ENCODE assay signal across 10 mouse cellular contexts in the genomic region with DNA sequence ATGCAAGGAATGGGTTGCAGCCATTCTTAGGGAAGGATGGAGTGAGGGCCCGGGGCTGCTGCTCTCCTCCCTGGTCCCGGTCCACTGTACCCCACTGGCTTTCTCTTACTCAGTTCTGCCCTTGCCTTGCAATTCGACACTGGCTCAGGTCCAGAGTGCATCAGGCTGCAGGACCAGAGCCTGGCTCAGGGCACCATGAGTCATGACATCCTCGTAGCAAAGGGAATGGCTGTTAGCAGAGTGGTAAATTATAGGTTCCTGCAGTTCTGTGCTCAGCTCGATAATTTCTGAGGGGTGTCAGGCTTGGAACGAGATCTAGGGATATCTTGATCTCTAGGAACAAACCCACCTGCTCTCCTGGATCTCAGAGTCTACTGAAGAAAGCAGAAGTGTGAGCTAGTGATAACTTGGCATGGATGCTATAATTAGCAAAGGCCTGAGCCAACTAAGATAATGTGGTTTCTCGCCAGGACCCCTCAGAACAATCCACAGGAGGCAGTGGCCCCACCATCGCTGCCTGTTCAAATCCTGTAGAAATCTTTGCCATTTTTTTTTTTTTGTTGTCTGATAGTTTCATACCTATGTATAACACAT.
A peak's percentile ranks its signal among the peaks of the same experiment; 100 is the strongest.
DNase-seq lines count a peak whose midpoint lies in the region; ATAC-seq lines count a peak whose summit lies in the region.
"Had no signal": no experiment of that assay in that cellular context is flagged by ENCODE, and none has a peak within 500 bp of the region (broad histone marks: within the 10 kb centered on the region; RNA-seq: fewer than 3 reads in every experiment).

No protein-coding gene starts in this region.

- peaks cover 20% of the 10 kb centered on the region for H3K4me1 ChIP-seq in embryonic facial prominence, embryonic 10.5 days
- peaks cover 13% of the 10 kb centered on the region; the same call in 1 of the 2 replicates for H3K4me1 ChIP-seq in forebrain, embryonic 12.5 days

- H3K9me3 ChIP-seq in embryonic facial prominence, embryonic 10.5 days: no peaks in the 10 kb centered on the region
- H3K9me3 ChIP-seq in forebrain, embryonic 12.5 days: no peaks in the 10 kb centered on the region

- ATAC-seq in forebrain, embryonic 12.5 days (ENCODE audit: low FRiP score): no peak

- H3K9ac ChIP-seq in forebrain, embryonic 12.5 days: no peak overlapping the region

- 53% methylated on average over 8 of the region's 8 CpGs for WGBS in embryonic facial prominence, embryonic 10.5 days
- WGBS in forebrain, embryonic 12.5 days: 57% methylated on average over 8 of the region's 8 CpGs

- no peak overlapping the region for H3K4me3 ChIP-seq in embryonic facial prominence, embryonic 10.5 days
- H3K4me3 ChIP-seq in forebrain, embryonic 12.5 days (replicated peaks): no peak overlapping the region

- H3K27me3 ChIP-seq in embryonic facial prominence, embryonic 10.5 days (replicated peaks; ENCODE audit: low read depth, poor library complexity, severe bottlenecking): no peaks in the 10 kb centered on the region
- 0 out of 2 replicates have a peak, but pooled peaks cover 10% of the 10 kb centered on the region for H3K27me3 ChIP-seq in forebrain, embryonic 12.5 days

- peak; percentile 17 for DNase-seq in embryo, embryonic 9.5 days (ENCODE audit: extremely low spot score)
- no peak for DNase-seq in embryo, embryonic 10.5 days (ENCODE audit: low spot score)
- DNase-seq in kidney, postnatal 10 days: peak; percentile 15
- DNase-seq in kidney, adult 18-20 months: no peak
- peak; percentile 91 for DNase-seq in adrenal gland, adult 2 months
- peak; percentile 14 for DNase-seq in embryonic facial prominence, embryonic 10.5 days (ENCODE audit: low spot score)
- DNase-seq in frontal cortex, postnatal 36 days (ENCODE audit: low spot score in 2 of 2): no peak
- DNase-seq: right cerebral cortex, postnatal 4 days had no signal

- H3K27ac ChIP-seq in embryonic facial prominence, embryonic 10.5 days (replicated peaks): peak overlapping the region; percentile 70
- no peak overlapping the region for H3K27ac ChIP-seq in forebrain, embryonic 12.5 days

- no peak overlapping the region for H3K4me2 ChIP-seq in forebrain, embryonic 12.5 days
- H3K4me2 ChIP-seq: liver, embryonic 11.5 days had no signal

- no peaks in the 10 kb centered on the region for H3K36me3 ChIP-seq in embryonic facial prominence, embryonic 10.5 days (replicated peaks)
- H3K36me3 ChIP-seq in forebrain, embryonic 12.5 days (replicated peaks): no peaks in the 10 kb centered on the region

Comparison
In these comparisons a context has a peak if more than half of its experiments do, and no peak if none do; other contexts are left out.
1. DNase-seq: peak in embryo, embryonic 9.5 days (single experiment), kidney, postnatal 10 days (single experiment), adrenal gland, adult 2 months (single experiment) and embryonic facial prominence, embryonic 10.5 days (single experiment); none in embryo, embryonic 10.5 days (single experiment), kidney, adult 18-20 months (single experiment) and frontal cortex, postnatal 36 days (0 of 2).